Mouse (Mus musculus): Measurements from ENCODE around the gene Rpl36a-ps1.
"Not testable (repeated sequence)": the region's sequence is repeated elsewhere in the genome, so short reads cannot be mapped to it uniquely, and the experiment has no call there.

The Rpl36a-ps1 gene

GRCm38 (mm10) chr14:98994218-98994617, at the start of gene Rpl36a-ps1:
TSS of gene Rpl36a-ps1 (minus strand) at chr14:98994318.
- no peak for DNase-seq

GRCm38 (mm10) chr14:99043499-99043898, 49.4 kb upstream of the Rpl36a-ps1 start:
- DNase-seq, result peak; percentile 71

- no peak for DNase-seq
These were observed 47.3 kb upstream of the Rpl36a-ps1 start for GRCm38 (mm10) chr14:99041416-99041815.

- not testable (repeated sequence) for DNase-seq
These were observed 45.2 kb upstream of the Rpl36a-ps1 start for GRCm38 (mm10) chr14:99039308-99039707.

- DNase-seq, result no peak
These were observed 43.6 kb upstream of the Rpl36a-ps1 start for GRCm38 (mm10) chr14:99037703-99038102.

GRCm38 (mm10) chr14:99036039-99036438, 41.9 kb upstream of the Rpl36a-ps1 start:
- peak; percentile 13 for DNase-seq

GRCm38 (mm10) chr14:99034851-99035250, 40.7 kb upstream of the Rpl36a-ps1 start:
- DNase-seq, result peak; percentile 54

- peak; percentile 55 for DNase-seq
These were observed 38.5 kb upstream of the Rpl36a-ps1 start for GRCm38 (mm10) chr14:99032596-99032995.

GRCm38 (mm10) chr14:99031337-99031873, 37.3 kb upstream of the Rpl36a-ps1 start:
- peak; percentile 55 for DNase-seq

GRCm38 (mm10) chr14:99029987-99030386, 35.9 kb upstream of the Rpl36a-ps1 start:
- peak; percentile 40 for DNase-seq

- peak; percentile 36 for DNase-seq
These were observed 28.4 kb upstream of the Rpl36a-ps1 start for GRCm38 (mm10) chr14:99022346-99023086.

GRCm38 (mm10) chr14:99019136-99019808, 25.2 kb upstream of the Rpl36a-ps1 start:
- DNase-seq, result peak; percentile 21

GRCm38 (mm10) chr14:99018691-99019090, 24.6 kb upstream of the Rpl36a-ps1 start:
- DNase-seq, result peak; percentile 33

GRCm38 (mm10) chr14:99010920-99011313, 16.8 kb upstream of the Rpl36a-ps1 start:
- DNase-seq, result peak; percentile 50

GRCm38 (mm10) chr14:99010224-99010919, 16.3 kb upstream of the Rpl36a-ps1 start:
- peak; percentile 91 for DNase-seq

GRCm38 (mm10) chr14:98992482-98992881, 1.6 kb downstream of the Rpl36a-ps1 start:
- no peak for DNase-seq

- DNase-seq, result no peak
These were observed 3.5 kb downstream of the Rpl36a-ps1 start for GRCm38 (mm10) chr14:98990636-98991035.

GRCm38 (mm10) chr14:98989818-98990217, 4.3 kb downstream of the Rpl36a-ps1 start:
- no peak for DNase-seq

GRCm38 (mm10) chr14:98971921-98972320, 22.2 kb downstream of the Rpl36a-ps1 start:
- DNase-seq, result no peak

- no peak for DNase-seq
These were observed 35.0 kb downstream of the Rpl36a-ps1 start for GRCm38 (mm10) chr14:98958978-98959658.

GRCm38 (mm10) chr14:98956788-98957187, 37.3 kb downstream of the Rpl36a-ps1 start:
- no peak for DNase-seq

GRCm38 (mm10) chr14:98952441-98952840, 41.7 kb downstream of the Rpl36a-ps1 start:
- peak; percentile 90 for DNase-seq

Data from heart, adult 11 months (tissue).